Mouse (Mus musculus) urinary bladder, postnatal 4 days (tissue): ENCODE data around the gene Dynlrb2.

Experiments
- DNase-seq, 2 experiments: peaks; one replicate each; pipeline ENCODE4 v3.0.0; 2021 to 2022; ENCODE audit warnings: low spot score in 2 of 2

Dynlrb2 gene

GRCm38 (mm10) chr8:116540136-116540535 lies 35.4 kb downstream of the Dynlrb2 start:
- DNase-seq, result no peak

DNA sequence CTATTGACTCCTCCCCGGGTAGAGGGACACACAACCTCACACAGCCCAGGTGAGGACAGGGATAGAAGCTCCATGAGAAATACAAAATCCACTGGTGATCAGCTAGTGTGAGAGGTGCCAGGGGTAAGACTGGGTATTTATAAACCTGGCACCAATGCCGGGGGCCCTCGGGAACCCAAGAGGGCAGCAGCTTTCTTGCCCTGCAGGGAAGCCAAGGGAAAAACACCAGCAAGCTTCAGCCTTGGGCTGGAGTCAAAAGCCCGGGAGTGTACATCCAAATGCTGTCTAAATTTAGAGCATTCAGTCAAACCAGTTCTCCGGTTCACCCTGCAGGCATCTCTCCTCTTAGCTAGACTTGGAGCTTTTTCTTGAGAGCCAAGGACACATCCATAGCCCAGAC lies 38.1 kb downstream of the Dynlrb2 start:
- DNase-seq, result no peak

DNA sequence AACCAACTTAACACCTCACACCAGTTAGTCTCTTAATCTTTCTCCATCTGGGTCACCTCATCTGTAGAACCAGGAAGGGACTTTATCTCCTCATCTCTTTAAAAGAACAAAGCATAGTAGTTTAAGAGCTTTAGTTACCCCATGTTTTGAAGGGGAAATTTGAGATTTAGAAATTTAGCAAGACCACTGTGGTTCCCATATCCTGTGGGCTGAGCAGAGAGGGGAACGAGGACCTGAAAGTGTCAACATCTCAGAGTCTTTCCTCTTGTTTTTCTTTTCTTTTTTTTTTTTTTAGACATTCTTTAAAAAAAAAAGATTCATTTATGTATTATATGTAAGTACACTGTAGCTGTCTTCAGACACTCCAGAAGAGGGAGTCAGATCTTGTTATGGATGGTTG lies 38.6 kb downstream of the Dynlrb2 start:
- DNase-seq, result no peak

DNA sequence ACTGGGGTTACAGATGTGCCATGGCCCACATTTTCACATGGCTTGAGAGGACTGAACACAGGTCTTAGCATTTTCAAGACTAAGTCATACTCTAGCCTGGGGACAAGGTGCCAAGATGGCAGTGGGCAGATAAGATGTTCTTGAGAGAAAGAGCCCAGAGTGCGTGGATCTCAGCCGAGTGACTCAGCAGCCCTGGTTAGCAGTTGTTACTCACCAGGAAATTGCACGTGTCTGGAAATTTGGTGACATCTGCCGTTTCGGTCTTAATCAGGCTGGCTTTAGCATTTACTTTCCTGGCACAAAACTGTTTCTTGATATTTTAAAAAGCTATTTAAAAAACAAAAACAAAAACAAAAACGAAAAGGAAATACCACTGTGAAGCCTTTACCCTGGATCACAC lies 47.5 kb downstream of the Dynlrb2 start:
- DNase-seq, result no peak

- DNase-seq, result no peak
Observed at GRCm38 (mm10) chr8:116552778-116553177, 48.0 kb downstream of the Dynlrb2 start.
